Mouse (Mus musculus): Measurements from ENCODE around the gene Tgfa.

DNA sequence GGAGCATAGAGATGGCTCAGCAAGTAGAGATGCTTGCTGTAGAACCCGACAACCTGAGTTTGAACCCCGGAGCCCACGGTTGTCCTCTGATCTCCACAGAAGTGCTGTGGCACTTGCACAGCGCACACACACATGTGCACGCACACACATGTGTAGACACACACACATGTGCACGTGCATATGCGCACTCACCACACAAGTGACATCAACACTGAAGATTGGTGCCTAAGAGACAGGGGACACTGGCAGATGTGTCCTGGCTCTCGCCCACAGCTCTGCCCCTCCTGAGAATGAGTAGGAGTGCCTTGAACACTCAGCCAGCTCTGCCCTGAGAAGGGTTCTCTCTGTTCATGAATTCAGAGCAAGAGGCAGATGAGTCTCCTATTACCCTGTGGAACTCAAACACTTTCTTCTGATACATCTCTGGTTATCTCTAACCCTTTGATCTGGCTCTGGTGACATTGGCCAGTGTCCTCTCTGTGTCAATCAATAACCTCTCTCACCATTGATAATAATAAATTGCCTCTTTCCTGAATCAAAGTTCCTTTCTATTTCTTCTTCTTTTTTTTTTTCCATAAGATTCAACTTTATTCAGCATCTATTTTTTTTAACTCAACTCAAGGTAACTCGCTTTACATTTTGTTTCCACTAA is 17.6 kb upstream of the Tgfa start:
- TF ChIP-seq POLR2A (IDR thresholded peaks at IDR 0.05; ENCODE audit: low read depth, low read length) (no peak), CTCF (conservative IDR thresholded peaks at IDR 0.05; ENCODE audit: insufficient read depth, insufficient read length, low read depth, low read length) (no peak)

All from kidney, adult 2 months (tissue).